Mouse (Mus musculus): Measurements from ENCODE around the gene Sema6b.

GRCm38 (mm10) chr17:56165671-56166070 lies 25.5 kb upstream of the Sema6b start:
- no peak for TF ChIP-seq POLR2A (IDR thresholded peaks at IDR 0.05; ENCODE audit: borderline replicate concordance, insufficient read depth, low read length)
- no peak for TF ChIP-seq CTCF (IDR thresholded peaks at IDR 0.05; ENCODE audit: borderline replicate concordance, insufficient read depth, low read depth, low read length)

Measured in cerebellum, adult 2 months (tissue).